Mouse (Mus musculus): ENCODE results near the gene Cntn3. TPM values are rescaled to one million over a fixed set of nuclear protein-coding genes. Genes with fewer than 3 reads are reported as not detected.

The Cntn3 gene
- total and polyA plus RNA-seq, 2 experiments from 2014 or later = 0.04 to 0.14 TPM

DNA sequence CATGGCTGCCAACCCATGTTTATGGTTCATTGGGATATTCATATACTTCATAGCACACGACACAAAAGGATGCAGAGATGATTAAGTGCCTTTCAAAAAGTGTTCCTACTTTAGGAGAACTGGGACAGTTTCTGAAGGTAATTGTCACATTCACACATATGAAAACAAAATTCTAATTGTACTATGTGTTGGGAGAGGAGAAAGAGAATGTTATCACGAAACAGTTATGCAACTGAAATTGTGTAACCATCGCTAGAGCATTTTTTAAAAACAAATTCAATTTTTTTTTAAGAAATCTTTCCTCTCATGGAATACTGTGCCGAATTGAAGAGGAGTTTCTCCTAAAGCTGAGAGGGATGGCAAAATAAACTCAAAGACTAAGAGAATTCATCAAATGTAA, 134.5 kb downstream of the Cntn3 start:
- no peak for DNase-seq (ENCODE audit: low spot score)
- ATAC-seq (ENCODE audit: insufficient read depth, low read depth) = no peak
- Histone ChIP-seq H3K36me3 (replicated peaks; ENCODE audit: control insufficient read depth, insufficient read depth, low read length) (no peaks in the 10 kb centered on the region), H3K4me3 (ENCODE audit: low read depth, low read length) (no peak overlapping the region), H3K4me1 (ENCODE audit: control insufficient read depth, insufficient read depth) (no peaks in the 10 kb centered on the region), H3K4me2 (ENCODE audit: low read depth, low read length) (no peak overlapping the region), H3K27me3 (ENCODE audit: control insufficient read depth, insufficient read depth, low read length) (no peaks in the 10 kb centered on the region), H3K9me3 (replicated peaks; ENCODE audit: control insufficient read depth, low read length) (no peaks in the 10 kb centered on the region), H3K27ac (ENCODE audit: low read depth) (no peak overlapping the region), H3K9ac (replicated peaks; ENCODE audit: low read depth, low read length) (no peak overlapping the region)
- TF ChIP-seq CTCF (IDR thresholded peaks at IDR 0.05; ENCODE audit: low read depth) (no peak), EP300 (IDR thresholded peaks at IDR 0.05; ENCODE audit: low read depth) (no peak)
- 69% methylated on average over 4 of the region's 4 CpGs for WGBS

DNA sequence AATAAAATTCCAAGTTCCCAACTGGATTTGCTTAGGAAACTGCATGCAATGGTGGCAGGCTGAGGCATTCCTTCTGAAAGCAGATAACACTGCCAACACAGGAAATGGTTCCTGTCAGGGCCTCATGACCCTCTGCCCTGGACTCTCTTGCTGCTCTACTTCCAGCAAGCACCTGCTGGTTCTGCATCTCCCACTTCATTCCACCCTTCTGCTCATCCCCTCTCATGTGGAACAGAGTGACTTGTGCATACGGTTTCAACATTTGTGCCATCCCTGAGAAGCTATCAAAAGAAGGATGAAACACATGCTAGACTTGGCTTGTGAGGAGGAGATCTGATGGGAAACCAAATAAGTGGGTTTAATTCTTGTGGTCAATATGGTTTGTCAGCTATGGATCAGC, 145.4 kb downstream of the Cntn3 start:
- H3K4me2 ChIP-seq (ENCODE audit: low read depth, low read length) = no peak overlapping the region
- no peak overlapping the region for H3K27ac ChIP-seq (ENCODE audit: low read depth)
- H3K27me3 ChIP-seq (ENCODE audit: control insufficient read depth, insufficient read depth, low read length) = no peaks in the 10 kb centered on the region
- TF ChIP-seq EP300 (IDR thresholded peaks at IDR 0.05; ENCODE audit: low read depth) = no peak
- TF ChIP-seq CTCF (IDR thresholded peaks at IDR 0.05; ENCODE audit: low read depth) = no peak
- no peak overlapping the region for H3K9ac ChIP-seq (replicated peaks; ENCODE audit: low read depth, low read length)
- DNase-seq (ENCODE audit: low spot score) (no peak), ATAC-seq (ENCODE audit: insufficient read depth, low read depth) (no peak)
- 75% methylated on average over 1 of the region's 1 CpGs for WGBS
- H3K4me1 ChIP-seq (ENCODE audit: control insufficient read depth, insufficient read depth) = no peaks in the 10 kb centered on the region
- H3K36me3 ChIP-seq (replicated peaks; ENCODE audit: control insufficient read depth, insufficient read depth, low read length) = no peaks in the 10 kb centered on the region
- H3K4me3 ChIP-seq (ENCODE audit: low read depth, low read length) = no peak overlapping the region
- H3K9me3 ChIP-seq (replicated peaks; ENCODE audit: control insufficient read depth, low read length) = no peaks in the 10 kb centered on the region

DNA sequence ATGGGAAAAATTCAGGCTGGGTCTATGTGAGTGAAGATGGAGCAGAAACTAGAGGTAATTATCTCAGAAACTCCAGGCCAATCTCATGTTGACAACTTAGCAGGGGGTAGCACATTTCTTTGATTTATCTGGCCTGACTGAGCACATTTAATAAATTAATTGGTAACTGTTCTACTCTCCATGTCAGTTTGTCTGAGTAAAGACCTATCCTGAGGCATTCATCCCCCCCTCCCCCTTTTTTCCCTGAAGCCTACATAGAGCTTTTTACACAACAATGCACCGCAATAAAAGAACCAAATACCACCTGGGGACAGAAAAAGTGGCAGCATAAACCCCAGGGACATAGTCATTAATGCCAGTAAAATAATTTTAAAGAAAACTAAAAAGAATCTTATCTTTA, 151.1 kb downstream of the Cntn3 start:
- WGBS = 77% methylated on average over 1 of the region's 1 CpGs
- Histone ChIP-seq H3K27me3 (ENCODE audit: control insufficient read depth, insufficient read depth, low read length) (no peaks in the 10 kb centered on the region), H3K27ac (ENCODE audit: low read depth) (no peak overlapping the region), H3K4me2 (ENCODE audit: low read depth, low read length) (no peak overlapping the region), H3K4me3 (ENCODE audit: low read depth, low read length) (no peak overlapping the region), H3K9me3 (replicated peaks; ENCODE audit: control insufficient read depth, low read length) (no peaks in the 10 kb centered on the region), H3K9ac (replicated peaks; ENCODE audit: low read depth, low read length) (no peak overlapping the region), H3K36me3 (replicated peaks; ENCODE audit: control insufficient read depth, insufficient read depth, low read length) (no peaks in the 10 kb centered on the region), H3K4me1 (ENCODE audit: control insufficient read depth, insufficient read depth) (no peaks in the 10 kb centered on the region)
- ATAC-seq (ENCODE audit: insufficient read depth, low read depth) = no peak
- TF ChIP-seq CTCF (IDR thresholded peaks at IDR 0.05; ENCODE audit: low read depth) (no peak), EP300 (IDR thresholded peaks at IDR 0.05; ENCODE audit: low read depth) (no peak)
- no peak for DNase-seq (ENCODE audit: low spot score)

DNA sequence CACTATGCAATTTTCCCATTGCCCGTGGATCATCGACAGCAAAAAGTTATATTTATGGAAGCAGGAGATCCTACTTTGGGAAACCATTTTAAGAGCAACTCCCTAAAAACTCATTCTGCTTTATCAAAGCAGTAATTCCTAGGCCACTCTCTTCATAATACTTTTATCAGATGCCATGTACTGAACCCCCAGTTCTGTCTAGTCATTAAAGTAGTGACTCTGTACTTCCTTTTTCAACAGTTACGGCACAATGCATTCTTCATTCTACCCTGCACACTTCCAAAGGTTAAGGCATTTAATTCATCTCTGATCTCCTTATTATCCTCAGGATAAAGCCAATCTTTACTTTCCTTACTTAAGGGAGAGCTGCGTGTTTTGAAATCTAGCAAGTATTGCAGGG, 184.3 kb downstream of the Cntn3 start:
- no peaks in the 10 kb centered on the region for H3K36me3 ChIP-seq (replicated peaks; ENCODE audit: control insufficient read depth, insufficient read depth, low read length)
- no peaks in the 10 kb centered on the region for H3K27me3 ChIP-seq (ENCODE audit: control insufficient read depth, insufficient read depth, low read length)
- ATAC-seq (ENCODE audit: insufficient read depth, low read depth) = no peak
- no peak overlapping the region for H3K4me2 ChIP-seq (ENCODE audit: low read depth, low read length)
- no peaks in the 10 kb centered on the region for H3K9me3 ChIP-seq (replicated peaks; ENCODE audit: control insufficient read depth, low read length)
- no peaks in the 10 kb centered on the region for H3K4me1 ChIP-seq (ENCODE audit: control insufficient read depth, insufficient read depth)
- no peak for DNase-seq (ENCODE audit: low spot score)
- H3K27ac ChIP-seq (ENCODE audit: low read depth) = no peak overlapping the region
- WGBS = 78% methylated on average over 4 of the region's 4 CpGs
- TF ChIP-seq EP300 (IDR thresholded peaks at IDR 0.05; ENCODE audit: low read depth) (no peak), CTCF (IDR thresholded peaks at IDR 0.05; ENCODE audit: low read depth) (no peak)
- no peak overlapping the region for H3K4me3 ChIP-seq (ENCODE audit: low read depth, low read length)
- no peak overlapping the region for H3K9ac ChIP-seq (replicated peaks; ENCODE audit: low read depth, low read length)

DNA sequence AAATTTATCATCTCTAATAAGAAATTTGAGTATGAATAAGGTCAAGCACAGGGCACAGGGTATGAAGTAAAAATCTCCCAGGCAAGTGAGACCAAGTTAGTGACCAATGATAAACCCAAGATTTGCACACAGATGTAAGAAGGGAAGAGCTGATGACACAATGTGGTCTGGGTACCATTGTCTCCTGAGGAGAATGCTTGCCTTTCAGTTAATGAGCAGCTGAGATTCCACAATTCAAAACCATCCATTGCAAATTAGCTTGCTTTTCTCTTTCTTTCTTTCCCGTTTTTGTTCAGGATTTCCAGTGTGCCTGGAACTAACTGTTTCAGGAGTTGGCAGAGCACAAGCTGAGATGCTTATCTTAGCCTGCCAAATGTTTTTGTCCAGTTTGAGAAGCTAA, 200.8 kb downstream of the Cntn3 start:
- WGBS = 57% methylated on average over 1 of the region's 1 CpGs
- no peaks in the 10 kb centered on the region for H3K36me3 ChIP-seq (replicated peaks; ENCODE audit: control insufficient read depth, insufficient read depth, low read length)
- no peak overlapping the region for H3K9ac ChIP-seq (replicated peaks; ENCODE audit: low read depth, low read length)
- no peak overlapping the region for H3K4me3 ChIP-seq (ENCODE audit: low read depth, low read length)
- no peak overlapping the region for H3K27ac ChIP-seq (ENCODE audit: low read depth)
- ATAC-seq (ENCODE audit: insufficient read depth, low read depth) (no peak), DNase-seq (ENCODE audit: low spot score) (no peak)
- no peak for TF ChIP-seq CTCF (IDR thresholded peaks at IDR 0.05; ENCODE audit: low read depth)
- no peak for TF ChIP-seq EP300 (IDR thresholded peaks at IDR 0.05; ENCODE audit: low read depth)
- no peaks in the 10 kb centered on the region for H3K27me3 ChIP-seq (ENCODE audit: control insufficient read depth, insufficient read depth, low read length)
- H3K9me3 ChIP-seq (replicated peaks; ENCODE audit: control insufficient read depth, low read length) = no peaks in the 10 kb centered on the region
- H3K4me1 ChIP-seq (ENCODE audit: control insufficient read depth, insufficient read depth) = 0 out of 2 replicates have a peak, but pooled peaks cover 5% of the 10 kb centered on the region
- no peak overlapping the region for H3K4me2 ChIP-seq (ENCODE audit: low read depth, low read length)

DNA sequence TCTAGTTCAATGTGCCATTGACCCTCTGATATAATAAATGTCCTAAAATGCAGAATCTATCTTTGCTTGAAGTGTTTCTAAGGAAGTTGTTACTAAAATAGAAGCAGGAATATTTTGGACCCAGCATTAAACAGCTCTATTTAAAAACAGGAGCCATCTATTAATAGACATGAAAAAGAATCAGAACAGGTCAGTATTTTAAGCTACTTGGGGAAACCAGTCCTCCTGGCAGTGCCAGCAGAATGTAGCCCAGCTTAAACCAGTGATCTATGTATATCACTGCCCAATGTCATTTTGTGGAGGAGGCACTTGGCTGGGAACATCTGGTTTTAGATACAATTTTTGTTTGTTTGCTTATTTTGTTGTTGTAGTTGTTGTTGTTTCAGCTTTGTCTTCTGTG, 209.0 kb downstream of the Cntn3 start:
- ATAC-seq (ENCODE audit: insufficient read depth, low read depth) (no peak), DNase-seq (ENCODE audit: low spot score) (peak; percentile 58)
- Histone ChIP-seq H3K4me1 (ENCODE audit: control insufficient read depth, insufficient read depth) (peaks cover 10% of the 10 kb centered on the region; the same call in 1 of the 2 replicates), H3K27me3 (ENCODE audit: control insufficient read depth, insufficient read depth, low read length) (no peaks in the 10 kb centered on the region), H3K4me3 (ENCODE audit: low read depth, low read length) (no peak overlapping the region), H3K9me3 (replicated peaks; ENCODE audit: control insufficient read depth, low read length) (no peaks in the 10 kb centered on the region), H3K27ac (ENCODE audit: low read depth) (peak overlapping the region; percentile 38; the same call in 1 of the 2 replicates), H3K36me3 (replicated peaks; ENCODE audit: control insufficient read depth, insufficient read depth, low read length) (no peaks in the 10 kb centered on the region), H3K9ac (replicated peaks; ENCODE audit: low read depth, low read length) (no peak overlapping the region), H3K4me2 (ENCODE audit: low read depth, low read length) (no peak overlapping the region)
- TF ChIP-seq EP300 (IDR thresholded peaks at IDR 0.05; ENCODE audit: low read depth) (no peak), CTCF (IDR thresholded peaks at IDR 0.05; ENCODE audit: low read depth) (no peak)

Data from heart, postnatal 0 days (tissue).